Mouse (Mus musculus): ENCODE measurements around the gene Gm26620. TPM values are rescaled to one million over a fixed set of nuclear protein-coding genes. Genes with fewer than 3 reads are reported as not detected.
A peak's percentile ranks its signal among the peaks of the same experiment; 100 is the strongest.

The Gm26620 gene
- total RNA-seq, 2 experiments from 2014 or later, result 0.48 to 0.56 TPM

GRCm38 (mm10) chr1:170868107-170868904, 16.6 kb upstream of the Gm26620 start:
- DNase-seq, result peak; percentile 51 to 68
- intact Hi-C loops (cut with DNase I), result no loop called here

- no peak for DNase-seq
- intact Hi-C loops (cut with DNase I), result no loop called here
Observed at GRCm38 (mm10) chr1:170868905-170869283, 16.0 kb upstream of the Gm26620 start.

- intact Hi-C loops (cut with DNase I), result no loop called here
- DNase-seq, result no peak
Observed at GRCm38 (mm10) chr1:170871402-170871801, 13.5 kb upstream of the Gm26620 start.

GRCm38 (mm10) chr1:170871961-170872360, 12.9 kb upstream of the Gm26620 start:
- no peak for DNase-seq

GRCm38 (mm10) chr1:170875676-170876075, 9.2 kb upstream of the Gm26620 start:
- intact Hi-C loops (cut with DNase I), result no loop called here
- no peak for DNase-seq

More at GRCm38 (mm10) chr1:170871961-170872360, 12.9 kb upstream of the Gm26620 start:
- intact Hi-C loops (cut with DNase I), result no loop called here

GRCm38 (mm10) chr1:170876906-170877305, 8.0 kb upstream of the Gm26620 start:
- no peak for DNase-seq
- intact Hi-C loops (cut with DNase I), result no loop called here

- no peak for DNase-seq
- intact Hi-C loops (cut with DNase I), result no loop called here
Observed at GRCm38 (mm10) chr1:170882915-170883485, 1.9 kb upstream of the Gm26620 start.

- intact Hi-C loops (cut with DNase I), result no loop called here
- no peak for DNase-seq
Observed at GRCm38 (mm10) chr1:170884390-170884789, 475 bp upstream of the Gm26620 start.

GRCm38 (mm10) chr1:170886044-170886458, 1.2 kb downstream of the Gm26620 start:
- DNase-seq, result no peak
- intact Hi-C loops (cut with DNase I), result no loop called here

- no peak for DNase-seq
- intact Hi-C loops (cut with DNase I), result no loop called here
Observed at GRCm38 (mm10) chr1:170889310-170889709, 4.4 kb downstream of the Gm26620 start.

GRCm38 (mm10) chr1:170891646-170892045, 6.8 kb downstream of the Gm26620 start:
- DNase-seq, result no peak
- intact Hi-C loops (cut with DNase I), result no loop called here

GRCm38 (mm10) chr1:170892279-170892678, 7.4 kb downstream of the Gm26620 start:
- intact Hi-C loops (cut with DNase I), result no loop called here
- no peak for DNase-seq

- DNase-seq, result peak in 1 of 2 experiments; percentile 6
- intact Hi-C loops (cut with DNase I), result no loop called here
Observed at GRCm38 (mm10) chr1:170894603-170895602, 10.0 kb downstream of the Gm26620 start.

- no peak for DNase-seq
- intact Hi-C loops (cut with DNase I), result no loop called here
Observed at GRCm38 (mm10) chr1:170896651-170897281, 11.9 kb downstream of the Gm26620 start.

- peak in 1 of 2 experiments; percentile 5 for DNase-seq
- intact Hi-C loops (cut with DNase I), result no loop called here
Observed at GRCm38 (mm10) chr1:170898413-170899075, 13.7 kb downstream of the Gm26620 start.

GRCm38 (mm10) chr1:170900799-170901467, 16.1 kb downstream of the Gm26620 start:
- peak; percentile 27 to 71 for DNase-seq
- intact Hi-C loops (cut with DNase I), result loop anchor here (1.0 kb wide), 2 partner anchors 91 to 95 kb away; no protein-coding TSS in a partner anchor

- peak; percentile 82 to 91 for DNase-seq
- intact Hi-C loops (cut with DNase I), result loop anchor here (1.0 kb wide), 2 partner anchors 91 to 95 kb away; no protein-coding TSS in a partner anchor
Observed at GRCm38 (mm10) chr1:170901536-170902238, 16.8 kb downstream of the Gm26620 start.

GRCm38 (mm10) chr1:170903485-170903884, 18.6 kb downstream of the Gm26620 start:
- intact Hi-C loops (cut with DNase I), result no loop called here
- DNase-seq, result no peak

Data from heart, postnatal 14 days (tissue).